Mouse (Mus musculus): Measurements from ENCODE around the gene Map1s. TPM values are rescaled to one million over a fixed set of nuclear protein-coding genes. Genes with fewer than 3 reads are reported as not detected.
A peak's percentile ranks its signal among the peaks of the same experiment; 100 is the strongest.

Map1s gene
- polyA plus RNA-seq, 1 experiment = 18.3 TPM

- Histone ChIP-seq H3K4me1 (ENCODE audit: control insufficient read depth, insufficient read depth, low read length) (peaks cover 10% of the 10 kb centered on the region), H3K27ac (ENCODE audit: control insufficient read depth, insufficient read depth, low read depth, low read length) (no peak overlapping the region), H3K27me3 (ENCODE audit: control insufficient read depth, insufficient read depth, low read length) (no peaks in the 10 kb centered on the region), H3K4me3 (ENCODE audit: control insufficient read depth, low read depth, low read length) (no peak overlapping the region), H3K36me3 (ENCODE audit: control insufficient read depth, insufficient read depth, low read length) (no peaks in the 10 kb centered on the region)
- TF ChIP-seq POLR2A (IDR thresholded peaks at IDR 0.05; ENCODE audit: control insufficient read depth, low read depth, low read length) (no peak), CTCF (IDR thresholded peaks at IDR 0.05; ENCODE audit: control insufficient read depth, insufficient read depth, insufficient replicate concordance, low read depth, low read length) (no peak)
Measured at GRCm38 (mm10) chr8:70902211-70902610, 3.5 kb upstream of the Map1s start.

- H3K27me3 ChIP-seq (ENCODE audit: control insufficient read depth, insufficient read depth, low read length) = no peaks in the 10 kb centered on the region
- no peak overlapping the region for H3K4me3 ChIP-seq (ENCODE audit: control insufficient read depth, low read depth, low read length)
- H3K4me1 ChIP-seq (ENCODE audit: control insufficient read depth, insufficient read depth, low read length) = peaks cover 10% of the 10 kb centered on the region
- H3K27ac ChIP-seq (ENCODE audit: control insufficient read depth, insufficient read depth, low read depth, low read length) = no peak overlapping the region
- no peaks in the 10 kb centered on the region for H3K36me3 ChIP-seq (ENCODE audit: control insufficient read depth, insufficient read depth, low read length)
- TF ChIP-seq CTCF (IDR thresholded peaks at IDR 0.05; ENCODE audit: control insufficient read depth, insufficient read depth, insufficient replicate concordance, low read depth, low read length) = no peak
- no peak for TF ChIP-seq POLR2A (IDR thresholded peaks at IDR 0.05; ENCODE audit: control insufficient read depth, low read depth, low read length)
Measured at GRCm38 (mm10) chr8:70903112-70903511, 2.6 kb upstream of the Map1s start.

GRCm38 (mm10) chr8:70903582-70903981, 2.1 kb upstream of the Map1s start:
- Histone ChIP-seq H3K27me3 (ENCODE audit: control insufficient read depth, insufficient read depth, low read length) (no peaks in the 10 kb centered on the region), H3K36me3 (ENCODE audit: control insufficient read depth, insufficient read depth, low read length) (no peaks in the 10 kb centered on the region)
- TF ChIP-seq CTCF (IDR thresholded peaks at IDR 0.05; ENCODE audit: control insufficient read depth, insufficient read depth, insufficient replicate concordance, low read depth, low read length) = no peak
- TF ChIP-seq POLR2A (IDR thresholded peaks at IDR 0.05; ENCODE audit: control insufficient read depth, low read depth, low read length) = no peak

GRCm38 (mm10) chr8:70904532-70904931, 1.2 kb upstream of the Map1s start:
- Histone ChIP-seq H3K27me3 (ENCODE audit: control insufficient read depth, insufficient read depth, low read length) (no peaks in the 10 kb centered on the region), H3K36me3 (ENCODE audit: control insufficient read depth, insufficient read depth, low read length) (no peaks in the 10 kb centered on the region), H3K27ac (ENCODE audit: control insufficient read depth, insufficient read depth, low read depth, low read length) (no peak overlapping the region), H3K4me1 (ENCODE audit: control insufficient read depth, insufficient read depth, low read length) (peaks cover 6% of the 10 kb centered on the region), H3K4me3 (ENCODE audit: control insufficient read depth, low read depth, low read length) (no peak overlapping the region)
- no peak for TF ChIP-seq CTCF (IDR thresholded peaks at IDR 0.05; ENCODE audit: control insufficient read depth, insufficient read depth, insufficient replicate concordance, low read depth, low read length)
- no peak for TF ChIP-seq POLR2A (IDR thresholded peaks at IDR 0.05; ENCODE audit: control insufficient read depth, low read depth, low read length)

More at GRCm38 (mm10) chr8:70903582-70903981, 2.1 kb upstream of the Map1s start:
- peaks cover 6% of the 10 kb centered on the region for H3K4me1 ChIP-seq (ENCODE audit: control insufficient read depth, insufficient read depth, low read length)
- H3K4me3 ChIP-seq (ENCODE audit: control insufficient read depth, low read depth, low read length) = no peak overlapping the region
- H3K27ac ChIP-seq (ENCODE audit: control insufficient read depth, insufficient read depth, low read depth, low read length) = no peak overlapping the region

GRCm38 (mm10) chr8:70905463-70905830, 285 bp upstream of the Map1s start:
- no peaks in the 10 kb centered on the region for H3K36me3 ChIP-seq (ENCODE audit: control insufficient read depth, insufficient read depth, low read length)
- H3K4me3 ChIP-seq (ENCODE audit: control insufficient read depth, low read depth, low read length) = peak overlapping the region; percentile 92
- no peaks in the 10 kb centered on the region for H3K27me3 ChIP-seq (ENCODE audit: control insufficient read depth, insufficient read depth, low read length)
- peaks cover 6% of the 10 kb centered on the region for H3K4me1 ChIP-seq (ENCODE audit: control insufficient read depth, insufficient read depth, low read length)
- H3K27ac ChIP-seq (ENCODE audit: control insufficient read depth, insufficient read depth, low read depth, low read length) = peak overlapping the region; percentile 23; the same call in 1 of the 2 replicates
- TF ChIP-seq CTCF (IDR thresholded peaks at IDR 0.05; ENCODE audit: control insufficient read depth, insufficient read depth, insufficient replicate concordance, low read depth, low read length) (no peak), POLR2A (IDR thresholded peaks at IDR 0.05; ENCODE audit: control insufficient read depth, low read depth, low read length) (no peak)

- Histone ChIP-seq H3K36me3 (ENCODE audit: control insufficient read depth, insufficient read depth, low read length) (no peaks in the 10 kb centered on the region), H3K4me1 (ENCODE audit: control insufficient read depth, insufficient read depth, low read length) (peaks cover 6% of the 10 kb centered on the region), H3K4me3 (ENCODE audit: control insufficient read depth, low read depth, low read length) (no peak overlapping the region), H3K27me3 (ENCODE audit: control insufficient read depth, insufficient read depth, low read length) (no peaks in the 10 kb centered on the region), H3K27ac (ENCODE audit: control insufficient read depth, insufficient read depth, low read depth, low read length) (no peak overlapping the region)
- TF ChIP-seq POLR2A (IDR thresholded peaks at IDR 0.05; ENCODE audit: control insufficient read depth, low read depth, low read length) (no peak), CTCF (IDR thresholded peaks at IDR 0.05; ENCODE audit: control insufficient read depth, insufficient read depth, insufficient replicate concordance, low read depth, low read length) (no peak)
Measured at GRCm38 (mm10) chr8:70907518-70907917, 1.8 kb downstream of the Map1s start.

GRCm38 (mm10) chr8:70911596-70911995, 5.9 kb downstream of the Map1s start:
- H3K36me3 ChIP-seq (ENCODE audit: control insufficient read depth, insufficient read depth, low read length) = no peaks in the 10 kb centered on the region; the same call in 1 of the 2 replicates
- TF ChIP-seq CTCF (IDR thresholded peaks at IDR 0.05; ENCODE audit: control insufficient read depth, insufficient read depth, insufficient replicate concordance, low read depth, low read length) (no peak), POLR2A (IDR thresholded peaks at IDR 0.05; ENCODE audit: control insufficient read depth, low read depth, low read length) (no peak)
- no peak overlapping the region for H3K27ac ChIP-seq (ENCODE audit: control insufficient read depth, insufficient read depth, low read depth, low read length)
- H3K4me3 ChIP-seq (ENCODE audit: control insufficient read depth, low read depth, low read length) = no peak overlapping the region
- no peaks in the 10 kb centered on the region for H3K27me3 ChIP-seq (ENCODE audit: control insufficient read depth, insufficient read depth, low read length)
- peaks cover 3% of the 10 kb centered on the region; the same call in 1 of the 2 replicates for H3K4me1 ChIP-seq (ENCODE audit: control insufficient read depth, insufficient read depth, low read length)

- no peak for TF ChIP-seq CTCF (IDR thresholded peaks at IDR 0.05; ENCODE audit: control insufficient read depth, insufficient read depth, insufficient replicate concordance, low read depth, low read length)
- TF ChIP-seq POLR2A (IDR thresholded peaks at IDR 0.05; ENCODE audit: control insufficient read depth, low read depth, low read length) = no peak
- Histone ChIP-seq H3K4me3 (ENCODE audit: control insufficient read depth, low read depth, low read length) (no peak overlapping the region), H3K27ac (ENCODE audit: control insufficient read depth, insufficient read depth, low read depth, low read length) (no peak overlapping the region), H3K36me3 (ENCODE audit: control insufficient read depth, insufficient read depth, low read length) (no peaks in the 10 kb centered on the region; the same call in 1 of the 2 replicates), H3K27me3 (ENCODE audit: control insufficient read depth, insufficient read depth, low read length) (no peaks in the 10 kb centered on the region), H3K4me1 (ENCODE audit: control insufficient read depth, insufficient read depth, low read length) (no peaks in the 10 kb centered on the region)
Measured at GRCm38 (mm10) chr8:70912955-70913354, 7.2 kb downstream of the Map1s start.
